Mouse (Mus musculus): ENCODE measurements around the gene Lrg1. TPM values are rescaled to one million over a fixed set of nuclear protein-coding genes. Genes with fewer than 3 reads are reported as not detected.

Gene Lrg1
- total RNA-seq, 2 experiments from 2014 or later, result 13.2 to 25.5 TPM

DNA sequence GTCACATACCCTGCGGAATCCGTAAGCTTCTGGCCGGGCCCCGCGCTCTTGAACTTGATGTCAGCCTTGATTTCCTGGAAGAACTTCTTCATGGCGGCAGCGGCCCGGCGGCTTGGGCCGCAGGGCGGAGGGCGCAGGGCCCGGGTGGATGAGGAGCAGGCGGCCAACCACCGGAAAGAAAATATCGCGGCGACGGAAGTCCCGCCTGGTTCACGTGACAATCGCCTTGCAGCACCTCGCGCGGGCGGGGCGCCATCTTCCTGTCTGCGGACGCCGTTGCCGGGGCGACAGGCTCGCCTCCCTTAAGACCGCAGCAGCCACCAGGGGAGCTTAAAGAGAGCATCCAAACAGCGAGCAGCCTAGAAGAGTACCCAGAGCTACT lies 47.0 kb downstream of the Lrg1 start, which contains the start of gene Ubxn6:
Gene Ubxn6 (minus strand): TSS at position 202 of the 382 bp plus-strand sequence.
- Histone ChIP-seq H3K4me3 (peak within 1 kb of the TSS; percentile 97), H3K27ac (peak within 1 kb of the TSS; percentile 98)
- DNase-seq, result peak; percentile 99
- peak; percentile 51 for TF ChIP-seq CTCF (IDR thresholded peaks at IDR 0.05)
- intact Hi-C loops (cut with DNase I), result loop anchor here (5.0 kb wide), 2 partner anchors 38 to 118 kb away; partner anchors contain the start of genes Sh3gl1 and Yju2

DNA sequence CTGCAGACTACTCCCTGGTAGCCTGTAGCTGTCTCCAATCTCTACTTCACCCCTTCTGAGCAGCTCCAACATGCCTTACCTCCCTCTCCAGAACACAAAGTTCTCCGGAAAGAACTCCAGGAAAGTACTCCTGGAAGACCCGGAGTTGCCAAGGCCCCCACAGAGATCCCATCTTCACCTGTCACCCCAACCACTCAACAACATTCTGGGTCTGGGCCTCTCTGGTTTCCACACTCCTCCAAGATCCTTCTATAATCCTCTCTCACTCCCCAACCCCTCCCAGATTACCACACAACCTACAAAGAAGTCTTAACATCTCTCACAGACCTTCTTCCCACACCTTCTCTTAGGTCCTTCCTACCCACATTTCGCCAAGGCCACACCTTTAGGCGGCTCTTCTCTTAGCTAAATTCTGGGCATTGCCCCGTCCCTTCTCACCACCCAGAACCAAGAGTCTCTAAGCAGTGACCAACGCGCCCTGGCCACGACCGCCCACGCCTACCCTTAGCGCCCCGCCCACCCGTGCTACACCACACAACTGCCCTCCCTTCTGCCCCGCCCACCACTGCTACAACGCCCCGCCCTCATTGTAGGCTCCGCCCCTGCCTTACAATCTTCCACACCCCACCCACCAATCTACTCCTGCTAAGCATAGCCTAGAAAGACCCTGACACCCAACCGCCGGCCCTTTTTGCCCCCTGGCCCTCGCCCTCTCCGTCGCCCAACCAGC lies 47.5 kb downstream of the Lrg1 start:
- intact Hi-C loops (cut with DNase I), result loop anchor here (5.0 kb wide), 1 partner anchor 117 kb away; the partner anchor contains the start of gene Yju2
- Histone ChIP-seq H3K4me3 (peak overlapping the region; percentile 97), H3K27ac (peak overlapping the region; percentile 98)
- peak; percentile 89 for DNase-seq
- no peak for TF ChIP-seq CTCF (IDR thresholded peaks at IDR 0.05)

DNA sequence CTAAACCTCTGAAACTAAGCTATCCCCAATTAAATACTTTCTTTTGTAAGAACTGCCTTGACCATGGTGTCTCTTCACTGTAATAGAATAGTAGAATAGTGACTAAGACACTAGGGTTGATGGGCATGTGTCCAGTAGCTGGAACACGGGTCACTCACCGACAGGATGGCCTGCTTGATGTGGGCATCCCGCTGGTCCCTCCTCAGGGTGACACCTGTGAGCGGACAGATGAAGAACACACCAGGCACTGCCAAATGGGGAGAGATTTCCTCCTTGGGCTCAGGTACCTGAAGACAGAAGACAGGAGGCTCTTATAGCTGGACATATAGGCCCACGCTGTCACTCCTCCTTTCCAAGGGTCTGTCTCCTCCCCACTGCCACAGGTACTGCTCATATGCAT lies 49.6 kb downstream of the Lrg1 start:
- Histone ChIP-seq H3K4me3 (no peak overlapping the region), H3K27ac (no peak overlapping the region)
- no peak for TF ChIP-seq CTCF (IDR thresholded peaks at IDR 0.05)
- intact Hi-C loops (cut with DNase I), result loop anchor here (5.0 kb wide), 1 partner anchor 115 kb away; the partner anchor contains the start of gene Yju2
- peak; percentile 11 for DNase-seq

DNA sequence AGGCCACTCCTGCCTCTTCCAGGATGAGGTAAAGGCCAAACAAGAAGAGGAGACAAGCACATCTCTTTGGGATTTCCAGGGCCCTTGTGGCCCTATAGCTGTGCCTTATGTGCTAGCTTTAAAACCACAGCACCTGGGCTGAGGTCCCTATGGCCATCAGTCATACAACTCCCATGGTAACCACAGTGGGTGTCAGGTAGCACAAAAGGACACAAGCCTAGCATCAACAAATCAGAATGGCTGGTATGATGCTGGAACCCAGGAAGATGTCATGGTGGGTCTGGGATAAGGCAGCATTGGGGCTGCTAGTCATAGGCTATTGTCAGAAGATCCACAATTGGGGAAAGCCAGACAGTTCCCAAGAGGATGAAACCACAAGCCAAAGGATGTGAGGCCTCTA lies 50.7 kb downstream of the Lrg1 start:
- DNase-seq, result no peak
- H3K4me3 ChIP-seq, result no peak overlapping the region
- intact Hi-C loops (cut with DNase I), result loop anchor here (5.0 kb wide), 1 partner anchor 114 kb away; the partner anchor contains the start of gene Yju2
- TF ChIP-seq CTCF (IDR thresholded peaks at IDR 0.05), result no peak
- H3K27ac ChIP-seq, result no peak overlapping the region

Other genes with a start within 250 kb of the Lrg1 start
- 1 to 10 TPM; 3.8 to 4.9 TPM for gene Zfp119a, start 243.1 kb downstream of the Lrg1 start, total RNA-seq (2021)
- 1 to 10 TPM; 2.9 to 3.8 TPM for gene Zfp959, start 229.9 kb downstream of the Lrg1 start, total RNA-seq (2021)
- gene Zfp119b, start 172.5 kb downstream of the Lrg1 start, total RNA-seq (2021), result 1 to 10 TPM; 2.9 to 4.1 TPM
- gene Ebi3, start 169.4 kb downstream of the Lrg1 start, total RNA-seq (2021), result under 1 TPM; 0.20 to 0.39 TPM
- gene Yju2, start 162.9 kb downstream of the Lrg1 start, total RNA-seq (2021), result 10 to 100 TPM in 1 of 2 experiments, 1 to 10 TPM in 1; 8.3 to 10.2 TPM
- gene Shd, start 151.5 kb downstream of the Lrg1 start, total RNA-seq (2021), result under 1 TPM in 1 of 2 experiments, not detected in 1; 0.47 TPM
- gene Fsd1, start 135.5 kb downstream of the Lrg1 start, total RNA-seq (2021), result not detected
- gene Stap2, start 116.4 kb downstream of the Lrg1 start, total RNA-seq (2021), result 1 to 10 TPM; 2.6 to 3.1 TPM
- gene Mpnd, start 116.3 kb downstream of the Lrg1 start, total RNA-seq (2021), result 10 to 100 TPM; 41.2 to 41.6 TPM
- 1 to 10 TPM; 8.7 to 9.5 TPM for gene Sh3gl1, start 85.4 kb downstream of the Lrg1 start, total RNA-seq (2021)
- under 1 TPM; 0.46 to 0.59 TPM for gene Chaf1a, start 81.6 kb downstream of the Lrg1 start, total RNA-seq (2021)
- gene Ubxn6, start 47.0 kb downstream of the Lrg1 start, total RNA-seq (2021), result 10 to 100 TPM; 55.6 to 64.3 TPM
- 10 to 100 TPM; 23.8 to 26.3 TPM for gene Hdgfl2, start 42.4 kb downstream of the Lrg1 start, total RNA-seq (2021)
- 100 to 1,000 TPM; 255 to 281 TPM for gene Plin4, start 12.2 kb downstream of the Lrg1 start, total RNA-seq (2021)
- 10 to 100 TPM; 22.9 to 55.7 TPM for gene Plin5, start 4.4 kb downstream of the Lrg1 start, total RNA-seq (2021)
- gene Sema6b, start 18.3 kb upstream of the Lrg1 start, total RNA-seq (2021), result 1 to 10 TPM; 1.9 to 3.2 TPM
- under 1 TPM; 0.25 to 0.43 TPM for gene Tnfaip8l1, start 40.5 kb upstream of the Lrg1 start, total RNA-seq (2021)
- gene Mydgf, start 61.9 kb upstream of the Lrg1 start, total RNA-seq (2021), result 10 to 100 TPM; 17.0 to 17.7 TPM
- 10 to 100 TPM; 34.0 to 43.2 TPM for gene Dpp9, start 96.9 kb upstream of the Lrg1 start, total RNA-seq (2021)
- gene Fem1a, start 134.8 kb upstream of the Lrg1 start, total RNA-seq (2021), result 100 to 1,000 TPM; 165 to 176 TPM
- 1 to 10 TPM; 2.7 to 3.4 TPM for gene Ticam1, start 154.8 kb upstream of the Lrg1 start, total RNA-seq (2021)
- gene Plin3, start 170.9 kb upstream of the Lrg1 start, total RNA-seq (2021), result 10 to 100 TPM; 42.4 to 75.0 TPM
- gene Arrdc5, start 178.3 kb upstream of the Lrg1 start, total RNA-seq (2021), result not detected
- 1 to 10 TPM; 1.3 to 2.1 TPM for gene Uhrf1, start 181.3 kb upstream of the Lrg1 start, total RNA-seq (2021)
- gene Kdm4b, start 204.1 kb upstream of the Lrg1 start, total RNA-seq (2021), result 10 to 100 TPM; 25.6 to 27.3 TPM

Data from gastrocnemius, adult 2 months (tissue).